Mouse (Mus musculus) CH12.LX (cell line): ENCODE data around the gene Ush2a. TPM values are rescaled to one million over a fixed set of nuclear protein-coding genes. Genes with fewer than 3 reads are reported as not detected.

Experiments used
- DNase-seq: peaks from one replicate; pipeline ENCODE4 v3.0.0-alpha.2; 2013; ENCODE audit errors: extremely low read depth
- H3K27ac ChIP-seq: 2 replicates; pipeline ENCODE4 v1.5.1; 2012; ENCODE audit warnings: low read depth, mild to moderate bottlenecking, control low read depth, moderate library complexity; ENCODE audit not compliant: insufficient read depth
- H3K27me3 ChIP-seq: replicated peaks from 2 replicates; pipeline ENCODE3; 2012; ENCODE audit warnings: inconsistent platforms
- H3K36me3 ChIP-seq, 2 experiments: replicated peaks in 1 of 2; 2 replicates each; pipeline versions ENCODE3 to v1.6.1; 2012; ENCODE audit warnings: inconsistent platforms in 1 of 2, low read length in 1 of 2, mild to moderate bottlenecking in 1 of 2, mixed read lengths in 1 of 2, moderate library complexity in 1 of 2; ENCODE audit not compliant: control insufficient read depth in 1 of 2, insufficient read depth in 1 of 2
- H3K4me1 ChIP-seq, 2 experiments: 2 replicates each; pipeline ENCODE4 v1.6.1; 2012; ENCODE audit warnings: inconsistent platforms in 1 of 2, moderate library complexity in 1 of 2; ENCODE audit not compliant: insufficient read depth in 2 of 2, control insufficient read depth in 1 of 2
- H3K4me2 ChIP-seq: 2 replicates; pipeline ENCODE4 v1.6.1; 2012; ENCODE audit warnings: low read depth, mild to moderate bottlenecking, control low read depth; ENCODE audit not compliant: poor library complexity, insufficient read depth, severe bottlenecking
- H3K4me3 ChIP-seq, 3 experiments: fragments of 150-350 bp in 1 of 3; sonication (generic) in 1 of 3; replicated peaks in 1 of 3; 2 replicates each; pipeline versions ENCODE3 to v1.5.1; 2011 to 2012; ENCODE audit warnings: low read depth in 2 of 3, low read length in 2 of 3, mild to moderate bottlenecking in 2 of 3, moderate library complexity in 2 of 3, control low read depth in 1 of 3, improper control_type of control experiment in 1 of 3, inconsistent platforms in 1 of 3, mixed read lengths in 1 of 3; ENCODE audit not compliant: poor library complexity in 1 of 3
- H3K79me2 ChIP-seq: replicated peaks from 2 replicates; pipeline ENCODE4 v1.6.1; 2012; ENCODE audit warnings: mild to moderate bottlenecking, moderate library complexity; ENCODE audit not compliant: control insufficient read depth, poor library complexity, insufficient read depth, severe bottlenecking; ENCODE audit errors: extremely low read depth
- H3K9ac ChIP-seq: 2 replicates; pipeline ENCODE4 v1.6.1; 2012; ENCODE audit warnings: low read depth, mild to moderate bottlenecking, control low read depth, moderate library complexity; ENCODE audit not compliant: insufficient read depth
- H3K9me3 ChIP-seq: replicated peaks from 2 replicates; pipeline ENCODE3; 2012; ENCODE audit warnings: low read length, inconsistent platforms, mixed read lengths
- CHD1 ChIP-seq: IDR thresholded peaks from 2 replicates; pipeline ENCODE4 v1.6.1; 2012; ENCODE audit warnings: low read depth, low read length, improper control_type of control experiment, inconsistent platforms
- CHD2 ChIP-seq: IDR thresholded peaks from 2 replicates; pipeline ENCODE4 v1.6.1; 2011; ENCODE audit warnings: low read length, improper control_type of control experiment
- CTCF ChIP-seq, 2 experiments: IDR thresholded peaks in 1 of 2; conservative IDR thresholded peaks in 1 of 2; 2 replicates each; pipeline ENCODE4 v1.5.1; 2011 to 2012; ENCODE audit warnings: low read depth in 2 of 2, low read length in 2 of 2, improper control_type of control experiment in 1 of 2, inconsistent platforms in 1 of 2, mild to moderate bottlenecking in 1 of 2, moderate library complexity in 1 of 2
- E2F4 ChIP-seq: IDR thresholded peaks from 2 replicates; pipeline ENCODE4 v1.6.1; 2011; ENCODE audit warnings: low read depth, low read length, improper control_type of control experiment; ENCODE audit not compliant: insufficient replicate concordance
- ETS1 ChIP-seq: conservative IDR thresholded peaks from 2 replicates; pipeline ENCODE4 v1.6.1; 2012; ENCODE audit warnings: low read depth, mild to moderate bottlenecking, inconsistent platforms, low read length, improper control_type of control experiment, moderate library complexity
- JUN ChIP-seq: IDR thresholded peaks from 2 replicates; pipeline ENCODE4 v1.6.1; 2011; ENCODE audit warnings: low read depth, mild to moderate bottlenecking, low read length, improper control_type of control experiment, moderate library complexity; ENCODE audit not compliant: insufficient read depth
- MAFK ChIP-seq: IDR thresholded peaks from 2 replicates; pipeline ENCODE4 v1.6.1; 2011; ENCODE audit warnings: low read length, improper control_type of control experiment; ENCODE audit not compliant: insufficient replicate concordance
- MAX ChIP-seq: IDR thresholded peaks from 2 replicates; pipeline ENCODE4 v1.6.1; 2011; ENCODE audit warnings: low read length, improper control_type of control experiment
- MEF2A ChIP-seq: IDR thresholded peaks from 2 replicates; pipeline ENCODE4 v1.6.1; 2014; ENCODE audit warnings: low read depth, mild to moderate bottlenecking, inconsistent platforms, low read length, improper control_type of control experiment, borderline replicate concordance
- MYC ChIP-seq: IDR thresholded peaks from 2 replicates; pipeline ENCODE4 v1.6.1; 2011; ENCODE audit warnings: low read depth, mild to moderate bottlenecking, improper control_type of control experiment, low read length
- RAD21 ChIP-seq: IDR thresholded peaks from 2 replicates; pipeline ENCODE4 v1.6.1; 2011; ENCODE audit warnings: low read depth, mild to moderate bottlenecking, low read length, improper control_type of control experiment, moderate library complexity
- SIN3A ChIP-seq: IDR thresholded peaks from 2 replicates; pipeline ENCODE4 v1.6.1; 2012; ENCODE audit warnings: low read length, improper control_type of control experiment, inconsistent platforms
- SMC3 ChIP-seq: IDR thresholded peaks from 2 replicates; pipeline ENCODE4 v1.6.1; 2011; ENCODE audit warnings: low read depth, low read length, improper control_type of control experiment
- ZKSCAN1 ChIP-seq: IDR thresholded peaks from 2 replicates; pipeline ENCODE4 v1.6.1; 2012; ENCODE audit warnings: low read depth, inconsistent platforms, low read length, improper control_type of control experiment, borderline replicate concordance
- ZNF384 ChIP-seq: IDR thresholded peaks from 2 replicates; pipeline ENCODE4 v1.6.1; 2012; ENCODE audit warnings: low read depth, low read length, improper control_type of control experiment, inconsistent platforms
- dilution Hi-C: fragments of 300-500 bp; cut with MboI; formaldehyde crosslinking; loops from 2 replicates; pipeline ENCODE4 v1.14.3; 2020; ENCODE audit warnings: low sequenced_read_pairs; ENCODE audit not compliant: extremely low pct_unique_long_range_greater_than_20kb, extremely low pct_ligation_motif_present
- in situ Hi-C: fragments of 300-500 bp; cut with MboI; formaldehyde crosslinking; loops from 3 replicates; pipeline ENCODE4 v1.14.3; 2019; ENCODE audit warnings: low sequenced_read_pairs, low pct_ligation_motif_present, low pct_unique_long_range_greater_than_20kb, mixed read lengths
- polyA plus RNA-seq: library from polyadenylated mRNA; unstranded; fragments of >175 nt; gene quantifications from 2 replicates; pipeline ENCODE4 v1.2.1, GENCODE M21; 2012; ENCODE audit warnings: low read depth; ENCODE audit not compliant: insufficient read length
- total RNA-seq, 2 experiments: library from RNA; depleted of rRNA; stranded (reverse); fragments of 300-350 nt in 1 of 2; fragments of >200 nt in 1 of 2; gene quantifications; 2 replicates each; pipeline ENCODE4 v1.2.3; 2012 to 2014

Ush2a gene
- total and polyA plus RNA-seq, 3 experiments = not detected

GRCm38 (mm10) chr1:188980050-188980449 lies 718.2 kb downstream of the Ush2a start:
- in situ Hi-C loops = no loop called here
- no peaks in the 10 kb centered on the region for H3K27me3 ChIP-seq
- dilution Hi-C loops = no loop called here
- no peak overlapping the region for H3K9ac ChIP-seq
- H3K27ac ChIP-seq = no peak overlapping the region
- no peaks in the 10 kb centered on the region for H3K79me2 ChIP-seq
- H3K9me3 ChIP-seq = no peaks in the 10 kb centered on the region
- TF ChIP-seq ETS1 (no peak), CHD1 (no peak), CTCF (conservative IDR thresholded peaks at IDR 0.05 in 1 of 2, IDR thresholded peaks at IDR 0.05 in 1 of 2; ENCODE audit: low read depth in 2 of 2, low read length in 2 of 2) (peak; percentile 69 to 87), MAX (peak; percentile 85), SIN3A (no peak), E2F4 (no peak), ZNF384 (no peak), MEF2A (no peak), MYC (peak; percentile 83), RAD21 (peak; percentile 18), SMC3 (peak; percentile 38; the same call in 1 of the 2 replicates)
- no peak overlapping the region for H3K4me2 ChIP-seq
- no peaks in the 10 kb centered on the region for H3K4me1 ChIP-seq
- no peak overlapping the region for H3K4me3 ChIP-seq
- DNase-seq = peak; percentile 63
- peaks cover 61 to 86% of the 10 kb centered on the region in 2 experiments for H3K36me3 ChIP-seq

GRCm38 (mm10) chr1:188993218-188993617 lies 731.4 kb downstream of the Ush2a start:
- H3K27ac ChIP-seq = no peak overlapping the region
- H3K9me3 ChIP-seq = no peaks in the 10 kb centered on the region
- TF ChIP-seq E2F4 (no peak), SMC3 (peak; percentile 47), MAFK (no peak), ZKSCAN1 (no peak), MYC (no peak), CTCF (conservative IDR thresholded peaks at IDR 0.05 in 1 of 2, IDR thresholded peaks at IDR 0.05 in 1 of 2; ENCODE audit: low read depth in 2 of 2, low read length in 2 of 2) (peak; percentile 59 to 67), CHD2 (no peak), JUN (no peak), RAD21 (peak; percentile 57), SIN3A (no peak), ETS1 (no peak)
- H3K79me2 ChIP-seq = no peaks in the 10 kb centered on the region
- in situ Hi-C loops = no loop called here
- H3K36me3 ChIP-seq = peaks cover 52 to 87% of the 10 kb centered on the region in 2 experiments
- no peak overlapping the region for H3K4me3 ChIP-seq
- no peak overlapping the region for H3K4me2 ChIP-seq
- DNase-seq = peak; percentile 52
- H3K4me1 ChIP-seq = peaks cover 0 to 4% of the 10 kb centered on the region in 2 experiments; a peak in 1 of 4 replicates
- dilution Hi-C loops = no loop called here
- no peak overlapping the region for H3K9ac ChIP-seq
- no peaks in the 10 kb centered on the region for H3K27me3 ChIP-seq
